Mouse (Mus musculus): Measurements from ENCODE around the gene Hyls1.

DNA sequence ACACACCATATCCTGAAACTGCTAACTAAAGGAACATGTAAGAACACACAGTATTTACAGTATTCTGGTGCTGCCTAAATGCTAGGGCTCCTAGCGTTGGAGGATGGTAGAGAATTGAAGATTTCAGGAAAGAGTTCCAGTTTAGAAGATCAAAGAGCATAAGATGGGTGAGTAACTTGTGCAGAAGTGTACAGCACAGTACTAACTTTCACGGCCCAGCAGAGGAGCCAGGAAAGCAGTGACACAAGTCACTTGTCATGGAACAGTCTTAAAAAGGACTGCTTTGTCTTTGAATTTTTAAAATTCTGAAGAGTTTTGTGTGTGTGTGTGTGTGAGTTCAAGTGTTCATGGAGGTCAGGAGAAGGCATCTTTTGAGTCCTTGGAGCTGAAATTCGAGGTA lies 2.2 kb downstream of the Hyls1 start:
- no peak for TF ChIP-seq CTCF (IDR thresholded peaks at IDR 0.05)
- no peak for TF ChIP-seq EP300 (IDR thresholded peaks at IDR 0.05; ENCODE audit: insufficient read depth, low read depth, low read length)
- TF ChIP-seq POLR2A (IDR thresholded peaks at IDR 0.05; ENCODE audit: insufficient read depth, low read depth, low read length): no peak
